ENCODE assay signal across 23 mouse cellular contexts in the genomic region with DNA sequence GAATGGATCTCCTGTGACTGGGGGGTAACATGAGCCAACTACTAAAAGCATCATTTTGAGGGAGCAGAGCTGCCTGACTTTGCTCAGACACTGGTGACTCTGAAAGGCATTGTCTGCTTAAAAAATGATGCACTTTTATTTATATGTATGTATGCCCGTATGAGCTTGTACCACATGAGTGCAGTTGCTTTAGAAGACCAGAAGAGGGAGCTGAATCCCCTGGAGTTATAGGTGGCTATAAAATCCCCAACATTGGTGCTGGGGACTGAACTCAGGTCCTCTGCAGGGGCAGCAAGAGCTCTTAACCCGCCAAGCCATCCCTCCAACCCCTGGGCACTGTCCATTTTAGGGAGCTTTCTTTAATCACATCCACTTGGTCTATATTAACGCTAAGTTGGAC. TPM values are rescaled to one million over a fixed set of nuclear protein-coding genes. Genes with fewer than 3 reads are reported as not detected.
DNase-seq lines count a peak whose midpoint lies in the region; ATAC-seq and TF ChIP-seq lines count a peak whose summit lies in the region.
"Had no signal": no experiment of that assay in that cellular context is flagged by ENCODE, and none has a peak within 500 bp of the region (broad histone marks: within the 10 kb centered on the region; RNA-seq: fewer than 3 reads in every experiment).

No protein-coding gene starts in this region.

- 91% methylated on average over 3 of the region's 3 CpGs for WGBS in forebrain, postnatal 0 days
- WGBS in forebrain, embryonic 12.5 days, result 90% methylated on average over 3 of the region's 3 CpGs
- WGBS in forebrain, embryonic 11.5 days, result 83% methylated on average over 3 of the region's 3 CpGs

- TF ChIP-seq CTCF in forebrain, postnatal 0 days (IDR thresholded peaks at IDR 0.05; ENCODE audit: low read depth), result 0 out of 2 replicates have a peak, but pooled peaks have one; percentile 7
- peak; percentile 19 for TF ChIP-seq CTCF in left cerebral cortex, adult 2 months (IDR thresholded peaks at IDR 0.05)
- peak; percentile 4; the same call in 1 of the 2 replicates for TF ChIP-seq CTCF in brain, embryonic 14.5 days (IDR thresholded peaks at IDR 0.05; ENCODE audit: borderline replicate concordance, extremely low read depth, insufficient read depth, insufficient read length)

- H3K4me2 ChIP-seq in forebrain, postnatal 0 days (ENCODE audit: low read depth), result no peak overlapping the region
- H3K4me2 ChIP-seq in forebrain, embryonic 12.5 days, result no peak overlapping the region
- no peak overlapping the region for H3K4me2 ChIP-seq in forebrain, embryonic 11.5 days (ENCODE audit: low read depth, low read length, severe bottlenecking)
- H3K4me2 ChIP-seq: heart, embryonic 11.5 days; limb, embryonic 15.5 days; midbrain, embryonic 11.5 days; neural tube, embryonic 15.5 days had no signal

- TF ChIP-seq POLR2A in brain, embryonic 14.5 days (IDR thresholded peaks at IDR 0.05; ENCODE audit: borderline replicate concordance, extremely low read depth, insufficient read depth, insufficient read length, poor library complexity, severe bottlenecking), result no peak

- intact Hi-C loops in left cerebral cortex, adult 2 months (cut with DNase I), result no loop called here
- intact Hi-C loops in left cerebral cortex, postnatal 14 days (cut with DNase I), result no loop called here

- no peaks in the 10 kb centered on the region for H3K36me3 ChIP-seq in forebrain, postnatal 0 days (ENCODE audit: insufficient read depth)
- no peaks in the 10 kb centered on the region for H3K36me3 ChIP-seq in forebrain, embryonic 12.5 days (replicated peaks)
- no peaks in the 10 kb centered on the region for H3K36me3 ChIP-seq in forebrain, embryonic 11.5 days (ENCODE audit: control insufficient read depth, insufficient read depth, low read length)
- H3K36me3 ChIP-seq: embryonic facial prominence, embryonic 10.5 days; hindbrain, embryonic 10.5 days; limb, embryonic 15.5 days; neural tube, embryonic 15.5 days had no signal

- no peaks in the 10 kb centered on the region for H3K27me3 ChIP-seq in forebrain, postnatal 0 days (ENCODE audit: insufficient read depth, low read length)
- no peaks in the 10 kb centered on the region for H3K27me3 ChIP-seq in forebrain, embryonic 12.5 days
- H3K27me3 ChIP-seq in forebrain, embryonic 11.5 days (ENCODE audit: control insufficient read depth, insufficient read depth, low read length), result no peaks in the 10 kb centered on the region
- H3K27me3 ChIP-seq: limb, embryonic 15.5 days; neural tube, embryonic 15.5 days had no signal

- no peaks in the 10 kb centered on the region for H3K9me3 ChIP-seq in forebrain, postnatal 0 days (ENCODE audit: low read length)
- H3K9me3 ChIP-seq in forebrain, embryonic 12.5 days, result no peaks in the 10 kb centered on the region
- H3K9me3 ChIP-seq in forebrain, embryonic 11.5 days (ENCODE audit: control insufficient read depth, low read length), result no peaks in the 10 kb centered on the region
- H3K9me3 ChIP-seq: embryonic facial prominence, embryonic 10.5 days; hindbrain, embryonic 10.5 days; limb, embryonic 15.5 days; neural tube, embryonic 15.5 days had no signal

- no peaks in the 10 kb centered on the region for H3K4me1 ChIP-seq in forebrain, postnatal 0 days (ENCODE audit: insufficient read depth)
- peaks cover 5% of the 10 kb centered on the region; the same call in 1 of the 2 replicates for H3K4me1 ChIP-seq in forebrain, embryonic 12.5 days
- no peaks in the 10 kb centered on the region; the same call in 1 of the 2 replicates for H3K4me1 ChIP-seq in forebrain, embryonic 11.5 days (replicated peaks; ENCODE audit: control insufficient read depth, insufficient read depth, low read length)
- H3K4me1 ChIP-seq: embryonic facial prominence, embryonic 10.5 days; limb, embryonic 15.5 days had no signal

- ATAC-seq in forebrain, postnatal 0 days, result no peak
- ATAC-seq in forebrain, embryonic 12.5 days (ENCODE audit: low FRiP score), result no peak
- no peak for ATAC-seq in forebrain, embryonic 11.5 days (replicated peaks; ENCODE audit: low FRiP score)
- ATAC-seq: inflammation-experienced regulatory T-cells, adult 6 months had no signal

- no peak overlapping the region for H3K27ac ChIP-seq in forebrain, postnatal 0 days (ENCODE audit: low read depth, low read length)
- H3K27ac ChIP-seq in forebrain, embryonic 12.5 days, result no peak overlapping the region
- no peak overlapping the region for H3K27ac ChIP-seq in left cerebral cortex, adult 2 months
- no peak overlapping the region for H3K27ac ChIP-seq in forebrain, embryonic 11.5 days (ENCODE audit: low read depth, low read length)
- H3K27ac ChIP-seq: embryonic facial prominence, embryonic 10.5 days; hindbrain, embryonic 10.5 days; limb, embryonic 15.5 days; neural tube, embryonic 15.5 days had no signal

- no peak overlapping the region for H3K4me3 ChIP-seq in forebrain, postnatal 0 days (ENCODE audit: low read depth, low read length)
- no peak overlapping the region for H3K4me3 ChIP-seq in forebrain, embryonic 12.5 days (replicated peaks)
- no peak overlapping the region for H3K4me3 ChIP-seq in left cerebral cortex, adult 2 months
- H3K4me3 ChIP-seq in forebrain, embryonic 11.5 days (ENCODE audit: low read depth, low read length), result no peak overlapping the region
- H3K4me3 ChIP-seq: embryonic facial prominence, embryonic 10.5 days; hindbrain, embryonic 10.5 days; limb, embryonic 15.5 days; neural tube, embryonic 15.5 days had no signal

- H3K9ac ChIP-seq in forebrain, postnatal 0 days, result no peak overlapping the region
- H3K9ac ChIP-seq in forebrain, embryonic 12.5 days, result no peak overlapping the region
- H3K9ac ChIP-seq in forebrain, embryonic 11.5 days (ENCODE audit: low read length), result no peak overlapping the region
- H3K9ac ChIP-seq: limb, embryonic 15.5 days; neural tube, embryonic 15.5 days had no signal

- no peak for DNase-seq in forebrain, postnatal 0 days
- no peak for DNase-seq in left cerebral cortex, adult 2 months (ENCODE audit: extremely low spot score in 1 of 2, low spot score in 2 of 2)
- no peak for DNase-seq in left cerebral cortex, postnatal 14 days (ENCODE audit: low spot score in 2 of 2)
- peak; percentile 36 for DNase-seq in ES-CJ7 (ENCODE audit: low read depth, low spot score)
- DNase-seq in brain, embryonic 14.5 days (ENCODE audit: low read depth), result no peak
- DNase-seq in lung, adult 18-20 months, result no peak
- no peak for DNase-seq in forebrain, embryonic 11.5 days (ENCODE audit: low spot score)
- DNase-seq: adrenal gland, adult 2 months; cerebellum, adult 11-12 months; cerebellum, postnatal 10 days; kidney, adult 8-10 months; kidney, postnatal 25 days; lung, adult 2 months; lung, postnatal 14 days; thymus, postnatal 14 days had no signal

RNA-seq across cellular contexts. Expression of a gene that starts 21.5 kb away (rescaled TPM):
- total RNA-seq in forebrain, postnatal 0 days (2014; rRNA removed), result 25.2 and 35.1 TPM in 2 replicates
- 14.9 and 22.6 TPM in 2 replicates for polyA plus RNA-seq in forebrain, postnatal 0 days (2015; fragmentation: Nextera tagmentation; extraction: Ambion mirVana)
- polyA plus RNA-seq in forebrain, embryonic 12.5 days (2016; fragmentation: Nextera tagmentation; extraction: Ambion mirVana), result 48.5 and 51.2 TPM in 2 replicates
- total RNA-seq in left cerebral cortex, adult 2 months (2021), result 10 to 100 TPM; 17.7 to 19.5 TPM
- total RNA-seq in left cerebral cortex, postnatal 14 days (2021), result 10 to 100 TPM; 13.4 to 17.8 TPM
- polyA plus RNA-seq in brain, embryonic 14.5 days (2012; rRNA removed), result 29.1 and 40.1 TPM in 2 replicates
- 34.0 and 39.0 TPM in 2 replicates for polyA plus RNA-seq in forebrain, embryonic 11.5 days (2014; fragmentation: Nextera tagmentation; extraction: Ambion mirVana)
